9 mouse cellular contexts compared by ENCODE assay signal in genomic region chr13:59402026-59402775, GRCm38 (mm10).
DNase-seq lines count a peak whose midpoint lies in the region; ATAC-seq and TF ChIP-seq lines count a peak whose summit lies in the region.
"Had no signal": no experiment of that assay in that cellular context is flagged by ENCODE, and none has a peak within 500 bp of the region (broad histone marks: within the 10 kb centered on the region; RNA-seq: fewer than 3 reads in every experiment).

No protein-coding gene starts in this region.

- H3K4me2 ChIP-seq in forebrain, postnatal 0 days (ENCODE audit: low read depth): peak overlapping the region; percentile 3; the same call in 1 of the 2 replicates
- no peak overlapping the region for H3K4me2 ChIP-seq in neural tube, embryonic 13.5 days
- H3K4me2 ChIP-seq: liver, embryonic 13.5 days had no signal

- H3K36me3 ChIP-seq in forebrain, postnatal 0 days (ENCODE audit: insufficient read depth): no peaks in the 10 kb centered on the region
- no peaks in the 10 kb centered on the region for H3K36me3 ChIP-seq in neural tube, embryonic 13.5 days
- H3K36me3 ChIP-seq: liver, embryonic 13.5 days had no signal

- H3K27me3 ChIP-seq in forebrain, postnatal 0 days (ENCODE audit: insufficient read depth, low read length): no peaks in the 10 kb centered on the region
- H3K27me3 ChIP-seq in neural tube, embryonic 13.5 days: no peaks in the 10 kb centered on the region
- H3K27me3 ChIP-seq: liver, embryonic 13.5 days had no signal

- no peak overlapping the region for H3K4me3 ChIP-seq in forebrain, postnatal 0 days (ENCODE audit: low read depth, low read length)
- H3K4me3 ChIP-seq in neural tube, embryonic 13.5 days: no peak overlapping the region
- H3K4me3 ChIP-seq in lung, adult 2 months (replicated peaks; ENCODE audit: extremely low read depth, low read depth, low read length): no peak overlapping the region
- H3K4me3 ChIP-seq: liver, embryonic 13.5 days had no signal

- no peaks in the 10 kb centered on the region for H3K9me3 ChIP-seq in forebrain, postnatal 0 days (ENCODE audit: low read length)
- H3K9me3 ChIP-seq in neural tube, embryonic 13.5 days: no peaks in the 10 kb centered on the region
- H3K9me3 ChIP-seq: liver, embryonic 13.5 days had no signal

- WGBS in forebrain, postnatal 0 days: 15% methylated on average over 14 of the region's 14 CpGs
- WGBS in neural tube, embryonic 13.5 days: 64% methylated on average over 14 of the region's 14 CpGs
- 87% methylated on average over 14 of the region's 14 CpGs for WGBS in lung, adult 2 months

- H3K4me1 ChIP-seq in forebrain, postnatal 0 days (ENCODE audit: insufficient read depth): peaks cover 7% of the 10 kb centered on the region; the same call in 1 of the 2 replicates
- H3K4me1 ChIP-seq in neural tube, embryonic 13.5 days (replicated peaks): peaks cover 10% of the 10 kb centered on the region; the same call in 1 of the 2 replicates
- no peaks in the 10 kb centered on the region for H3K4me1 ChIP-seq in lung, adult 2 months (ENCODE audit: control insufficient read depth, insufficient read depth, low read length)
- H3K4me1 ChIP-seq: liver, embryonic 13.5 days had no signal

- peak; percentile 50 for DNase-seq in embryo, embryonic 10.5 days (ENCODE audit: low spot score)
- peak; percentile 86 for DNase-seq in forebrain, postnatal 0 days
- peak; percentile 91 for DNase-seq in layer of hippocampus, adult 9-11 months
- no peak for DNase-seq in ovary, adult 18-20 months (ENCODE audit: low spot score)
- DNase-seq in gastrocnemius, postnatal 25 days: no peak
- no peak for DNase-seq in lung, adult 2 months
- DNase-seq: liver, embryonic 13.5 days had no signal

- no peak for TF ChIP-seq CTCF in forebrain, postnatal 0 days (IDR thresholded peaks at IDR 0.05; ENCODE audit: low read depth)
- no peak for TF ChIP-seq CTCF in lung, adult 2 months (IDR thresholded peaks at IDR 0.05; ENCODE audit: insufficient read depth, low read length)

- no peak for TF ChIP-seq POLR2A in lung, adult 2 months (IDR thresholded peaks at IDR 0.05; ENCODE audit: borderline replicate concordance, extremely low read depth, low read depth, low read length)

- peak overlapping the region; percentile 81 for H3K27ac ChIP-seq in forebrain, postnatal 0 days (ENCODE audit: low read depth, low read length)
- H3K27ac ChIP-seq in neural tube, embryonic 13.5 days (replicated peaks): peak overlapping the region; percentile 46; the same call in 1 of the 2 replicates
- H3K27ac ChIP-seq: liver, embryonic 13.5 days had no signal

- no peak overlapping the region for H3K9ac ChIP-seq in forebrain, postnatal 0 days
- no peak overlapping the region for H3K9ac ChIP-seq in neural tube, embryonic 13.5 days
- H3K9ac ChIP-seq: liver, embryonic 13.5 days had no signal

- ATAC-seq in forebrain, postnatal 0 days: peak; percentile 95
- ATAC-seq in neural tube, embryonic 13.5 days (ENCODE audit: low read depth): peak; percentile 47
- no peak for ATAC-seq in inflammation-experienced regulatory T-cells, adult 6 months

Comparison
In these comparisons a context has a peak if more than half of its experiments do, and no peak if none do; other contexts are left out.
1. DNase-seq: peak in embryo, embryonic 10.5 days (single experiment), forebrain, postnatal 0 days (single experiment) and layer of hippocampus, adult 9-11 months (single experiment); none in ovary, adult 18-20 months (single experiment), gastrocnemius, postnatal 25 days (single experiment) and lung, adult 2 months (single experiment).